Mouse (Mus musculus): ENCODE data around the gene B430305J03Rik. TPM values are rescaled to one million over a fixed set of nuclear protein-coding genes. Genes with fewer than 3 reads are reported as not detected.

The B430305J03Rik gene
- total and polyA plus RNA-seq, 3 experiments = not detected

- Histone ChIP-seq H3K27me3 (replicated peaks) (no peaks in the 10 kb centered on the region), H3K4me3 (replicated peaks in 1 of 3; ENCODE audit: low read depth in 2 of 3, low read length in 2 of 3, poor library complexity in 1 of 3) (no peak overlapping the region), H3K4me2 (ENCODE audit: insufficient read depth, low read depth, poor library complexity, severe bottlenecking) (no peak overlapping the region), H3K9ac (ENCODE audit: insufficient read depth, low read depth) (no peak overlapping the region), H3K79me2 (replicated peaks; ENCODE audit: control insufficient read depth, extremely low read depth, insufficient read depth, poor library complexity, severe bottlenecking) (no peaks in the 10 kb centered on the region), H3K9me3 (replicated peaks; ENCODE audit: low read length) (peaks cover 52% of the 10 kb centered on the region), H3K4me1 (ENCODE audit: control insufficient read depth in 1 of 2, insufficient read depth in 2 of 2) (no peaks in the 10 kb centered on the region), H3K36me3 (replicated peaks in 1 of 2; ENCODE audit: control insufficient read depth in 1 of 2, insufficient read depth in 1 of 2, low read length in 1 of 2) (no peaks in the 10 kb centered on the region), H3K27ac (ENCODE audit: insufficient read depth, low read depth) (no peak overlapping the region)
- dilution Hi-C loops (cut with MboI; ENCODE audit: extremely low pct_ligation_motif_present, extremely low pct_unique_long_range_greater_than_20kb, low sequenced_read_pairs) (no loop called here), in situ Hi-C loops (cut with MboI; ENCODE audit: low pct_ligation_motif_present, low pct_unique_long_range_greater_than_20kb, low sequenced_read_pairs) (no loop called here)
- no peak for DNase-seq (ENCODE audit: extremely low read depth)
- no peak for TF ChIP-seq UBTF (IDR thresholded peaks at IDR 0.05; ENCODE audit: low read depth, low read length)
Observed at GRCm38 (mm10) chr3:61364978-61365778, 573 bp downstream of the B430305J03Rik start.

GRCm38 (mm10) chr3:61364661-61364977 lies 1.1 kb downstream of the B430305J03Rik start:
- in situ Hi-C loops (cut with MboI; ENCODE audit: low pct_ligation_motif_present, low pct_unique_long_range_greater_than_20kb, low sequenced_read_pairs) = no loop called here
- no peak for DNase-seq (ENCODE audit: extremely low read depth)

GRCm38 (mm10) chr3:61363989-61364660 lies 1.6 kb downstream of the B430305J03Rik start:
- H3K9ac ChIP-seq (ENCODE audit: insufficient read depth, low read depth) = no peak overlapping the region
- no peaks in the 10 kb centered on the region for H3K4me1 ChIP-seq (ENCODE audit: control insufficient read depth in 1 of 2, insufficient read depth in 2 of 2)
- no peaks in the 10 kb centered on the region for H3K79me2 ChIP-seq (replicated peaks; ENCODE audit: control insufficient read depth, extremely low read depth, insufficient read depth, poor library complexity, severe bottlenecking)
- DNase-seq (ENCODE audit: extremely low read depth) = no peak
- no peak overlapping the region for H3K4me3 ChIP-seq (replicated peaks in 1 of 3; ENCODE audit: low read depth in 2 of 3, low read length in 2 of 3, poor library complexity in 1 of 3)
- dilution Hi-C loops (cut with MboI; ENCODE audit: extremely low pct_ligation_motif_present, extremely low pct_unique_long_range_greater_than_20kb, low sequenced_read_pairs) = no loop called here
- in situ Hi-C loops (cut with MboI; ENCODE audit: low pct_ligation_motif_present, low pct_unique_long_range_greater_than_20kb, low sequenced_read_pairs) = no loop called here
- H3K27me3 ChIP-seq (replicated peaks) = no peaks in the 10 kb centered on the region
- no peak overlapping the region for H3K27ac ChIP-seq (ENCODE audit: insufficient read depth, low read depth)
- H3K4me2 ChIP-seq (ENCODE audit: insufficient read depth, low read depth, poor library complexity, severe bottlenecking) = no peak overlapping the region
- TF ChIP-seq PAX5 (IDR thresholded peaks at IDR 0.05; ENCODE audit: low read length) (no peak), POLR2AphosphoS2 (IDR thresholded peaks at IDR 0.05; ENCODE audit: low read depth, low read length) (no peak)
- H3K36me3 ChIP-seq (replicated peaks in 1 of 2; ENCODE audit: control insufficient read depth in 1 of 2, insufficient read depth in 1 of 2, low read length in 1 of 2) = no peaks in the 10 kb centered on the region
- H3K9me3 ChIP-seq (replicated peaks; ENCODE audit: low read length) = peaks cover 54% of the 10 kb centered on the region

More at GRCm38 (mm10) chr3:61364661-61364977, 1.1 kb downstream of the B430305J03Rik start:
- Histone ChIP-seq H3K27me3 (replicated peaks) (no peaks in the 10 kb centered on the region), H3K4me3 (replicated peaks in 1 of 3; ENCODE audit: low read depth in 2 of 3, low read length in 2 of 3, poor library complexity in 1 of 3) (no peak overlapping the region), H3K79me2 (replicated peaks; ENCODE audit: control insufficient read depth, extremely low read depth, insufficient read depth, poor library complexity, severe bottlenecking) (no peaks in the 10 kb centered on the region), H3K27ac (ENCODE audit: insufficient read depth, low read depth) (no peak overlapping the region), H3K9ac (ENCODE audit: insufficient read depth, low read depth) (no peak overlapping the region), H3K4me2 (ENCODE audit: insufficient read depth, low read depth, poor library complexity, severe bottlenecking) (no peak overlapping the region), H3K4me1 (ENCODE audit: control insufficient read depth in 1 of 2, insufficient read depth in 2 of 2) (no peaks in the 10 kb centered on the region), H3K36me3 (replicated peaks in 1 of 2; ENCODE audit: control insufficient read depth in 1 of 2, insufficient read depth in 1 of 2, low read length in 1 of 2) (no peaks in the 10 kb centered on the region), H3K9me3 (replicated peaks; ENCODE audit: low read length) (peaks cover 52% of the 10 kb centered on the region)
- TF ChIP-seq MEF2A (IDR thresholded peaks at IDR 0.05; ENCODE audit: borderline replicate concordance, low read depth, low read length) = no peak
- TF ChIP-seq POLR2A (IDR thresholded peaks at IDR 0.05; ENCODE audit: low read depth, low read length) = no peak
- no peak for TF ChIP-seq POLR2AphosphoS2 (IDR thresholded peaks at IDR 0.05; ENCODE audit: low read depth, low read length)
- no peak for TF ChIP-seq NRF1 (IDR thresholded peaks at IDR 0.05; ENCODE audit: low read depth, low read length)
- no peak for TF ChIP-seq MAX (IDR thresholded peaks at IDR 0.05; ENCODE audit: low read length)
- dilution Hi-C loops (cut with MboI; ENCODE audit: extremely low pct_ligation_motif_present, extremely low pct_unique_long_range_greater_than_20kb, low sequenced_read_pairs) = no loop called here

Measured in CH12.LX (cell line).